Mouse (Mus musculus): Measurements from ENCODE around the gene Uts2r.

Gene Uts2r

GRCm38 (mm10) chr11:121159971-121160370 lies at the start of gene Uts2r:
Gene Uts2r, plus strand, starts transcription at chr11:121160271.
- DNase-seq (ENCODE audit: low spot score): no peak

DNA sequence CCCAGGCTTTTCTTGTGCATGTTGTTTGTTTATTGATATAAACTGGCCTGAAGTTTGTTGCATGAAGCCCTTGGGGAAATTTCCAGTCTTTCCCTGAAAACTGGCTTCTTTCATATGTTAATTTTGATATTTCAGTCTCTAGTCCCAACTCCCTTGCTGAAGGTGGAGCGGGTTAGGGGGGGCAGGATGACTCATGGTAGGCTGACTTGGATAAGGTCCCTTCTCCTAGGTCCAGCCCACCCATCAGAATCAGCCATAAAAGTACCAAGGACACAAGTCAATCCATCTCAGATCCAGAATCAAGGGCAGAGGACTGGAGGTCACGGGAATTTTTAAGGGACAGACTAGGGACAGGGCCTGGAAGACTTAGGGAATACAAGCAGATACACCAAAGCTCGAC lies 49.0 kb upstream of the Uts2r start:
- no peak for DNase-seq (ENCODE audit: low spot score)

GRCm38 (mm10) chr11:121111601-121112000 lies 48.5 kb upstream of the Uts2r start:
- DNase-seq (ENCODE audit: low spot score): no peak

GRCm38 (mm10) chr11:121112091-121112775 lies 47.8 kb upstream of the Uts2r start:
- no peak for DNase-seq (ENCODE audit: low spot score)

DNA sequence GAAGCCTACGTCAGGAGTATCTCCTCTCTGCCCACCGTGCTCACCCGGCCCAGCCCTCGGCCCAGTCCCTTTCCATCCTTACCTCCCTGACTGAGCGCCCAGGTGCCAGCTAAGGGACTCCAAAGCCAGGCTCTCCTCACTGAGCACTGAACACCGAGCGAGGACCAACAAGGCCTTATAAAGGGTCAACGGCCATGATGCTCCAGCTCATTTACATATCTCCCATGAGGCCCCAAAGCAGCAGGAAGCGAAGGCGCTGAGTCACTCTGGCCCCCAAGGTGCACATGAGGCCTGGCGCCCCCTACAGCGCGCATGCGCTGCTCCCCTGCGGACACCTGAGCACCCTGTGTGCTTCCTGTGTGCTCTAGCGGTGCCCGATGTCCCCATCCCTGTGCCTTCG lies 42.0 kb upstream of the Uts2r start:
- no peak for DNase-seq (ENCODE audit: low spot score)

- no peak for DNase-seq (ENCODE audit: low spot score)
Observed at GRCm38 (mm10) chr11:121118577-121118976, 41.5 kb upstream of the Uts2r start, which contains the start of gene Tex19.2. Gene Tex19.2, minus strand, starts transcription at chr11:121118677.

DNA sequence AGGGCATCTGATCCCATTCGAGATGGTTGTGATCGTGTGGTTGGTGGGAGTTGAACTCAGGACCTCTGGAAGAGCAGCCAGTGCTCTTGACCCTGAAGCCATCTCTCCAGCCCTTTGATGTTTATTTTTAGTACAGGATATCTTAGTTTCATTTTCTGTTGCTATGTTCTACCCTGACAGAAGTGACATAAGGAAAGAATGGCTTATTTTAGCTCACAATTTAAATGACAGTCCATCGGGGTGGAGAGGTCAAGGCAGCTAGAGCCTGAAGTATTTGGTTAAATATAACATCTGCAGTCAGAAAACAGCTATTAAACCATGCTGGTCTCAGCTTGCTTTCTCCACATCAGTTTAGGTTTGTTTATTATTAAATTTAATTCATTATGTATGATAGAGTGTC lies 38.9 kb upstream of the Uts2r start:
- DNase-seq (ENCODE audit: low spot score): no peak

GRCm38 (mm10) chr11:121122024-121122670 lies 37.9 kb upstream of the Uts2r start:
- no peak for DNase-seq (ENCODE audit: low spot score)

GRCm38 (mm10) chr11:121123438-121123837 lies 36.6 kb upstream of the Uts2r start:
- no peak for DNase-seq (ENCODE audit: low spot score)

GRCm38 (mm10) chr11:121125522-121126172 lies 34.4 kb upstream of the Uts2r start:
- DNase-seq (ENCODE audit: low spot score): no peak

DNA sequence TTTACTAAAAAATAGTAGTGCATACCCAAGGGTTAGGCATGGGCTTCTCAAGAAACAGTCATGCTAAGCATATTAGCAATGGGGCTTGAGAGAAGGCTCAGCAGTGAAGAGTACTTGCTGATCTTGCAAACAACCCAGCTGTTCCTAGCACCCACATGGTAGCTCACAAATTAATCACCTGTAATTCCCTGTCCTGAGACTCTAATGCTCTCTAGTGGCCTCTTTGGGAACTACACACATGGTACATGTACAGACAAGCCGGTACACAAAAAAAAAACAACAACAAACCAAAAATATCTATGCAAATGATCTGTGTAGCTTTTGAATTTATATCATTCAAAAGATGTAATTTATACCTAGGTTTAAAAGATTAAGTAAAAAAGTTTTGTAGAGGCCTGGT lies 33.7 kb upstream of the Uts2r start:
- peak; percentile 42 for DNase-seq (ENCODE audit: low spot score)

GRCm38 (mm10) chr11:121127441-121127840 lies 32.6 kb upstream of the Uts2r start:
- DNase-seq (ENCODE audit: low spot score): no peak

- DNase-seq (ENCODE audit: low spot score): no peak
Observed at GRCm38 (mm10) chr11:121129616-121130015, 30.5 kb upstream of the Uts2r start.

GRCm38 (mm10) chr11:121134600-121134999 lies 25.5 kb upstream of the Uts2r start:
- no peak for DNase-seq (ENCODE audit: low spot score)

DNA sequence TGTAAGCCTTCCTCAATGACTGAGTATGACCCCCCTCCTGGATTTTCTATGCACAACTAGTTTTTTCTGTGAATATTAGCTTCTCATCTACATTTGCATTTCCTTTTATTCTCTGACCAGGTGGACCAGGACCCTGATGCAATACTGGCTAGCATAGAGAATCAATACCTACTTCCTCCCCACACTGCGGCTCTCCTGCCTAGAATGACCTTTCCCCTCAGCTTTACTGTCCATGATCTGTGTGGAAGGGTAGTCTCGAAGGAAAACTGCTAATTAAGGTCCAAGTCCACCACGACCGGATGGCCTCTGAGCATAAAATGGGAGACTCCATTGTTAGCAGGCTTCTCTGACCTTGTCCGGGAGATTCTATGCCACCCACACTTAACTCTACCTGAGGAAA lies 22.4 kb upstream of the Uts2r start:
- DNase-seq (ENCODE audit: low spot score): no peak

DNA sequence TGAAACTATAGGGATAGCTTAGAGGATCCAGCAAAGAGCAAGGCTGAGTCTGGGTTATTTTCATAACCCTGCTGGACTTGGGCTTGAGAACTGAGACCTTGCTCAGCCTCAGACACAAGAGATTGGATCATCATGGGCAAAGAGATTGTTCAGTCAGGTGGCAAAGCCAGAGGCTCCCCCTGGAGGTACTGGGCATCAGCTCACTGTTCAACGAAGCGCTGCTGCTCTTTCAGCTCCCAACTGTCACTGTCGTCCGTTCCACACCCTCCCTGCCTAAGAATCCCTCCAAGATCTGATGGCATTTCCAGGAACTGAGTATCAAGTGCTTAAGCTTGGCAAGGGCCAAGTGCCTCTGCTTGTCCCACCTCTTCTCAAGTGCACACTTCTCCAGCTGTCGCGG lies 21.3 kb upstream of the Uts2r start:
- DNase-seq (ENCODE audit: low spot score): no peak

- no peak for DNase-seq (ENCODE audit: low spot score)
Observed at GRCm38 (mm10) chr11:121143325-121144015, 16.6 kb upstream of the Uts2r start.

DNA sequence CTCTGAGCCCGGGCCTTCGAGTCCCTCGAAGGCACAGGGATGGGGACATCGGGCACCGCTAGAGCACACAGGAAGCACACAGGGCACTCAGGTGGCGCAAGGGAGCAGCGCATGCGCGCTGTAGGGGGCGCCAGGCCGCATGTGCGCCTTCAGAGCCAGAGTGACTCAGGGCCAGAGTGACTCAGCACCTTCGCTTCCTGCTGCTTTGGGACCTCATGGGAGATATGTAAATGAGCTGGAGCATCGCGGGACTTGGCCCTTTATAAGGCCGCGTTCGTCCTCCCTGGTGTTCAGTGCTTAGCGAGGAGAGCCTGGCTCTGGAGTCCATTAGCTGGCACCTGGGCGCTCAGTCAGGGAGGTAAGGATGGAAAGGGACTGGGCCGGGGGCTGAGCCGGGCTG lies 14.2 kb upstream of the Uts2r start, which contains the start of gene Tex19.1:
Gene Tex19.1, plus strand, starts transcription at position 279 of the 400 bp plus-strand sequence.
- DNase-seq (ENCODE audit: low spot score): no peak

- DNase-seq (ENCODE audit: low spot score): no peak
Observed at GRCm38 (mm10) chr11:121148193-121148592, 11.9 kb upstream of the Uts2r start.

DNA sequence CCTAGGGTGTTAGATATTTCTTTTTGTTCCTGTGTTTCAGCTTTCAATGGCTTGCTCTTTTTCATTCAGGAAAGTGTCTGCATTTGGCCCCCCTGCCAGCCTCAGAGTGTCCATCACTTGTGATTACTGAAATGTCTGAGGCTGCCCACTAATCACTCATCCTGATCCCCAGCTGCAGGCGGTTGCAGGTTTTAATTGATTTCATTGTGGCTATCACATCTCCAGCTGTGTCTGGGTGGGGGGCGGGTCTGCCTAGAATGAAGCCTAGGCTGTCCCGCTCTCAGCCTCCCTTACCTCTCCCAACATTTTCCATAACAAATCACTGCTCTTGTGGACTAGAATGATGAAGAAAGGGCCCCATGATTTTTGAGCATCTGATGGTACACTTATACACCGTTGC lies 5.9 kb upstream of the Uts2r start:
- no peak for DNase-seq (ENCODE audit: low spot score)

GRCm38 (mm10) chr11:121156411-121156891 lies 3.6 kb upstream of the Uts2r start:
- DNase-seq (ENCODE audit: low spot score): peak; percentile 31

DNA sequence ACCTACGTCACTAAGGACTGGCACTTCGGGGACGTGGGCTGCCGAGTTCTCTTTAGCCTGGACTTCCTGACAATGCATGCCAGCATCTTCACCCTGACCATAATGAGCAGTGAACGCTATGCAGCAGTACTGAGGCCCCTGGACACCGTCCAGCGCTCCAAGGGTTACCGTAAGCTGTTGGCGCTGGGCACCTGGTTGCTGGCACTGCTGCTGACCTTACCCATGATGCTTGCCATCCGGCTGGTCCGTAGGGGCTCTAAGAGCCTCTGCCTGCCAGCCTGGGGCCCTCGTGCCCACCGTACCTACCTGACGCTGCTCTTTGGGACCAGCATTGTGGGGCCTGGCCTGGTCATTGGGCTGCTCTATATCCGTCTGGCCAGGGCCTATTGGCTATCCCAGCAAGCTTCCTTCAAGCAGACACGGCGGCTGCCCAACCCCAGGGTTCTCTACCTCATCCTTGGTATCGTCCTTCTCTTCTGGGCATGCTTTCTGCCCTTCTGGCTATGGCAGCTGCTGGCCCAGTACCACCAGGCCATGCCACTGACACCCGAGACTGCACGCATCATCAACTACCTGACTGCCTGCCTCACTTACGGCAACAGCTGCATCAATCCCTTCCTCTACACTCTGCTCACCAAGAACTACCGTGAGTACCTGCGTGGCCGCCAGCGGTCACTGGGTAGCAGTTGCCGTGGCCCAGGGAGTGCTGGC lies 720 bp downstream of the Uts2r start:
- DNase-seq (ENCODE audit: low spot score): no peak

All from embryo, embryonic 10.5 days (tissue).